Mouse (Mus musculus) lung, adult 2 months (tissue): Measurements from ENCODE around the gene Zrsr2. TPM values are rescaled to one million over a fixed set of nuclear protein-coding genes. Genes with fewer than 3 reads are reported as not detected.

Source experiments
- DNase-seq: peaks from one replicate; pipeline ENCODE4 v3.0.0; 2022
- H3K4me1 ChIP-seq: fragments of 200-500 bp; 2 replicates; pipeline ENCODE4 v1.6.1; 2011; ENCODE audit warnings: low read length; ENCODE audit not compliant: control insufficient read depth, insufficient read depth
- H3K4me3 ChIP-seq: fragments of 200-500 bp; replicated peaks from 2 replicates; pipeline ENCODE3; 2011; ENCODE audit warnings: low read depth, mild to moderate bottlenecking, control low read depth, low read length; ENCODE audit errors: extremely low read depth
- CTCF ChIP-seq: fragments of 200-500 bp; IDR thresholded peaks from 2 replicates; pipeline ENCODE4 v1.5.1; 2011; ENCODE audit warnings: mild to moderate bottlenecking, low read length, control low read depth; ENCODE audit not compliant: insufficient read depth
- POLR2A ChIP-seq: fragments of 200-500 bp; IDR thresholded peaks from 2 replicates; pipeline ENCODE4 v1.6.1; 2011; ENCODE audit warnings: low read depth, mild to moderate bottlenecking, control low read depth, low read length, borderline replicate concordance; ENCODE audit errors: extremely low read depth
- WGBS: fragments of 180-500 bp; shearing (Covaris S2); methylation state at CpG from one replicate; pipeline ENCODE4 v1.1.7; 2018; 5-methylcytosine and 5-hydroxymethylcytosine counted together
- polyA plus RNA-seq: library from polyadenylated mRNA; depleted of rRNA; stranded (reverse); fragments of >200 nt; gene quantifications from 2 replicates; pipeline ENCODE4 v1.2.3, GENCODE M21; 2012; rRNA removed

The Zrsr2 gene
- polyA plus RNA-seq, 1 experiment = 13.5 TPM

- no peak for TF ChIP-seq POLR2A
- Histone ChIP-seq H3K4me1 (no peaks in the 10 kb centered on the region), H3K4me3 (no peak overlapping the region)
- DNase-seq = no peak
- WGBS = 69% methylated on average over 1 of the region's 1 CpGs
These were observed 61.1 kb downstream of the Zrsr2 start for GRCm38 (mm10) chrX:163897354-163897753.

- TF ChIP-seq CTCF (no peak), POLR2A (no peak)
- no peak for DNase-seq
- WGBS = 76% methylated on average over 4 of the region's 4 CpGs
- H3K4me3 ChIP-seq = no peak overlapping the region
- H3K4me1 ChIP-seq = no peaks in the 10 kb centered on the region
These were observed 72.9 kb downstream of the Zrsr2 start for GRCm38 (mm10) chrX:163885539-163885981.

Other genes with a start within 250 kb of the Zrsr2 start
- gene Rnf138rt1, start 197.3 kb downstream of the Zrsr2 start, polyA plus RNA-seq = 0.22 and 0.26 TPM in 2 replicates
- 4.1 and 6.6 TPM in 2 replicates for gene Ap1s2, start 49.6 kb downstream of the Zrsr2 start, polyA plus RNA-seq
- 4.5 and 4.7 TPM in 2 replicates for gene Car5b, start 69.3 kb upstream of the Zrsr2 start, polyA plus RNA-seq
- 5.3 and 5.7 TPM in 2 replicates for gene Siah1b, start 117.8 kb upstream of the Zrsr2 start, polyA plus RNA-seq
- not detected in 2 replicates for gene Cltrn, start 130.2 kb upstream of the Zrsr2 start, polyA plus RNA-seq
- 1.9 and 3.3 TPM in 2 replicates for gene Ace2, start 180.7 kb upstream of the Zrsr2 start, polyA plus RNA-seq